Mouse (Mus musculus): Measurements from ENCODE around the gene Gpd1.
"Not testable (repeated sequence)": the region's sequence is repeated elsewhere in the genome, so short reads cannot be mapped to it uniquely, and the experiment has no call there.

Gene Gpd1

DNA sequence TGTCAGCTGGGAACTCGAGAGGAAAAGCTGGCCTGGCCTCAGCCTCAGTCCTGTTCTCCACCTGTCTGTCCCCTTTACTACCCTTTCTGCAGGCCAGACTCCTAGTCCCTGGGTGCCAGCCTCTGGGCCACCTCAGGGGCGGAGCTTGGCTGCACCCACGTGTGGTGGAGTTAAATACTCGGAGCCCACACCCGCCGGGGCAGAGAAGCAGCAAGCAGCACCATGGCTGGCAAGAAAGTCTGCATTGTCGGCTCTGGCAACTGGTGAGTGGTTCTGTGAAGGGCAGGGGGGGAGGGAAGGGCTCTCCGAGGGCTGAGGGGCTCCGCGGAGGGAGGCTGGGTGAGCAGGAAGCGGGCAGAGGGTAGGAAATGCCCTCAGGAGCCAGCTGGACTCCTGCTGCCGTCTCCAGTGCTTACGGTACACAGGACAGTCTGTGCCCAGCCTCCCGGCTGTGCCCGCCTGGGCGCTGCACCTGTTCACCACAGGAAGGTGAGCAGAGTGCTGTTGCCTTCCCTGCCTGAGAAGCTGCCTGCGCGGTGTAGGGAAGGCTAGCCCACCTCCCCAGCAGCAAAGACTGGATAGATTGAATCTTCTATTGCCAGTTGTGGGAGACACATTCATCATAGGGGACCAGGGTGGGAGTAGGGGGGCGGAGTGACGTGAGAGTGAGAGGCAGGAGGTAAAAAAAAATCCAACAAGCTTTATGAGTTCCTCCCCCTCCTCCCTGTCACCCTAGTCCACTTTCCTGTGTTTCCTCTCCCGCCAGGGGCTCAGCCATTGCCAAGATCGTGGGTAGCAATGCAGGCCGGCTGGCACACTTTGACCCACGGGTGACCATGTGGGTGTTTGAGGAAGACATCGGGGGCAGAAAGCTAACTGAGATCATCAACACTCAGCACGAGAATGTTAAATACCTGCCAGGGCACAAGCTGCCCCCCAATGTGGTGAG, at the start of gene Gpd1:
Gene Gpd1 (plus strand): TSS at position 130 of the 949 bp plus-strand sequence.
- peak; percentile 61 for DNase-seq

DNA sequence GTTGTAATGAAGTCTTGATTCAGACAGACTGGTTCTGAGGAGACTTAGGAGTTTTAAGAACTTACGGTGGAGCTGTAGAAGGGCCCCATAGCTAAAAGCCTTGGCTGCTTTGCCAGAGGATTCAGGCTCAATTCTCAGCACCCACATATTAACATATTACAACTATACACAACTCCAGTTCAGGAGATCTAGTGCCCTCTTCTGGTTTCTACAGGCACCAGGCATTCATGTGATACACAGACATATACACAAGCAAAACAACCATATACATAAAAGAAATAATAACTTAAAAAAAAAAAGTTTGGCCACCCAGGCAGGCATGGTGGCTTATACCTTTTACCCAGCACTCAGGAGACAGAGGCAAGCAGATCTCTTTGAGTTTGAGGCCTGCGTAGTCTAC, 49.8 kb upstream of the Gpd1 start:
- no peak for DNase-seq

DNA sequence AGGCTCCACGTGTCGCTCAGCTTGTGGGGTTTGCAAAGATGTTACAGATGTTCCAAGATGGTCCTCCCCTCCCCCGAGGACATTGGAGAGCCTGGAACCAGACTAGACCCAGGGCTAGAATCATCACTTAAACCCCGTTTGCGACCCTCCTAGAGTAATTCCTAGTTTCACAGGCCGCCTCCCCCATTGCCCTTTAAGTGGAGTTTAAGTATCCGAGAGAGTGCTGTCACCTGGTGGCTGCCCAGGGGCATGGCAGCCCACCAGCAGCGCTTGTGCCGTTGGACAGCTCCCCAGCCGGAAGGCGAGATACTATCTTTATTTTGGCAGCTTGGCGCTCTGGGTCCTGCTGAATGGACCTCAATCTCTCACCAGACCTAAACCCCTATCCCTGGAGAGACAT, 48.4 kb upstream of the Gpd1 start:
- peak; percentile 84 for DNase-seq

DNA sequence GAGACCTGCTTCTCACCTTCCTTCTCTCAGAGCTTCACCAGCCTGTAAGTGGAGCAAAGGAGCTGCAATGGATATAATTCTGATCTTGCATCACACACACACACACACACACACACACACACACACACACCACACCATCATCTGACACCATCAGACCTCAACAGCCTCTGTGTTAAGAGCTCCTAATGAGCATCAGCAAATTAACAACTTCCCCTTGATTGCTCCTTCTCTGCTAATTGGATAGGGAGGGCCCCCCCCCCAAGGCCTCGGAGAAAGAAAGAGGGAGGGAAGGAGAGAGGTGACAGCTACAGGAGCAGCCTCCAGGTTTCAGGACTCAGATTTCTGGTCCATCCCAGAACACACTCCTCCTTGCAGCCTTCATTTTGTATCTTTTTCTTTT, 47.9 kb upstream of the Gpd1 start:
- DNase-seq: no peak

DNA sequence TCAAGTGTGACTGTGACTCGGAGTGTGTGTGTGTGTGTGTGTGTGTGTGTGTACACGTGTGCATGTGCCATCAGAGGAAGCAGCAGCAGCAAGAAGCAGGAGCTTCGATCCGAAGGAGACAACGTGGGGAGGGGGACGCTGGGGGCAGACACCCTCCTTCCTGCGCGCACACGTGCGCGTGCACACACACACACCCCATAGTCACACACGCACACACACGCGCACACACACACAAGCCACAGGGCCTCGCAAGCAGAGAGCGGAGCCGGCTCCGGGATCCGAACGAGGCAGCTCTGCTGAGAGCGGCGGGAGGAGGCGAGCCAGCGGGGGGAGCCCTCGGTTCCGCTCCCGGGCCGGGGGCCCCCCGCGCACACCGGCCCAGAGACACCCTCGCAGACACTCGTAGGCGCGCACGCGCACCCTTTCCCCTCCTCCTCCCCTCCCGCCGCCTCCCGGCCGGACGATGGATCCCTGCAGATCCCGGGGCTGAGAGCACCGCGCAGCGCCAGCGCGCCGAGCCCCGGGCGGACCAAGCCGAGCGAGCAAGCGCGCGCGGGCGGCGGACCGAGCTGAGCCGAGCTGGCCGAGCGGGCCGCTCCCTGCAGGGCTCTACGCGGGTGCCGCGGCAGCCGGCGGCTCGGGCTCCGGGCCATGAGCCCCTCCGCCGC, 47.0 kb upstream of the Gpd1 start, which contains the start of gene Asic1:
Gene Asic1 (plus strand): TSS at position 215 of the 668 bp plus-strand sequence.
- peak; percentile 72 for DNase-seq

DNA sequence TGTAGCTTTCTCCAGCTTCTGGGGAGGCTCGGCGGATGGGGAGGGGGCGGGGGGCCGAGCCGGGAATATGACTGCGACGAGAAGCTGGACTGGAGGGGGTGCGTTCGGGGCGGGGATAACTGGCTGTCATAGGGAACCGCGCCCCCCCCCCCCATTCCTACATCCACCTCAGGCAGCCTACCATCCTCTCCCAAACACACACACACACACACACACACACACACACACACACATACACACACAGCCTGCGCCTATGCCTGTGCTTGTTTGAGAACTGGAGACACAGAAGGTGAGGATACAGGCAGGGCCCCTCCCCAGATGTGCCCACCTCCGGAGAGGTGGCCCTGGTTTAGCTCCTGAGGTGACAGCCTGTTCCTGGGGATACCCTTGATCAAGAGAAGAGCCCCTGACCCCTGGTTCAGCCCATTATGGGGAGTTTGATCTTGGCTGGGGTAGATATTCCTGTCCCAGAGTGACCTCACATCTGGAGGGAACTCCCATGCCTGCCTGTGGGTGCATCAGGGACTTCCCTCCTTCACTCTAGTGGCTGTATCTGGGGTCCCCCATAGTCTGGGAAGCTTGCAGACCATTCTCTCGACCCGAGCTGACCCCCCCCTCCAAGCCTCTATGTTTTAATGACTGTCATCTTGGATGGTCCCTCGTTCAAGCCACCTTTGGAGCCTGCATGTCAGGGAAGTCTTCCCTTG, 46.2 kb upstream of the Gpd1 start:
- no peak for DNase-seq

DNA sequence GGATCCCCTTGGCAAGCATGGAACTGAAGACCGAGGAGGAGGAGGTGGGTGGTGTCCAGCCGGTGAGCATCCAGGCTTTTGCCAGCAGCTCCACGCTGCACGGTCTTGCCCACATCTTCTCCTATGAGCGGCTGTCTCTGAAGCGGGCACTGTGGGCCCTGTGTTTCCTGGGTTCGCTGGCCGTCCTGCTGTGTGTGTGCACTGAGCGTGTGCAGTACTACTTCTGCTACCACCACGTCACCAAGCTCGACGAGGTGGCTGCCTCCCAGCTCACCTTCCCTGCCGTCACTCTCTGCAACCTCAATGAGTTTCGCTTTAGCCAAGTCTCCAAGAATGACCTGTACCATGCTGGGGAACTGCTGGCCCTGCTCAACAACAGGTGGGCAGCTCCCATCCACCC, 45.5 kb upstream of the Gpd1 start:
- no peak for DNase-seq

DNA sequence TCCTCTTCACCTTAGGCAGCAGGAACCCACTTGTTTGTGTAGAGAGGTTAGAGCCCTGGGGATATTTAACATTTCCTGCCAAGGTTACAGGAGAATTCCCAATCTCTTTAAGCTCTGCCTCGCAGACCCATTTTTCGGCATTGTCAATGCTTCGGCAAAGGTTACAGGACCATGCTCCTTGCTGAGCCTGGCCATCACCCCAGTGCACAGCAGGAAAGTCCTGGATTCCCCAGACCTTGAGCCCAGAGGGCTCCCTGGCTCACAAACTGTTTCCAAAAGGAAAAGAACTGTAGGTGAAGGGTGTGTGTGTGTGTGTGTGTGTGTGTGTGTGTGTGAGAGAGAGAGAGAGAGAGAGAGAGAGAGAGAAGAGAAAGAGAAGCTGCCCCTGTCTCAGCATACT, 42.4 kb upstream of the Gpd1 start:
- no peak for DNase-seq

DNA sequence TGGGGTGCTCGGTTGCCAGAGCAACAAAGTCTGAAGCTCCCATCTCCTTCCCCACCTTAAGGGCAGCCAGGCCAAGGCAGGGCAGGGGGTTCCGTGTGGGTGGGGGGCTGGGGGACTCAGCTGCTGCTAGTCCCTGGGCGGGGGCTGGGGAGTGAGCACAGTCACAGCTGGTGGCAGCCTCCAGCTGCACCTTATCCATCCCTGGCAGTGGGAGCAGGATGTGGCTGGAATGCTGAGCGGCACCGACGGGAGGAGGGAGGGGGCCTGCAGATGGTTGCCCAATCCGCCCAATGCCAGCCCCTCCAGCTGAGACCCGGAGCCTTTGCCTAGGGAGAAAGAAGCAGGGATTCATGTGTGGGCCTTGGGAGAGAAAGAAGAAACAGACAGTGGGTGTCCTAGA, 40.2 kb upstream of the Gpd1 start:
- no peak for DNase-seq

DNA sequence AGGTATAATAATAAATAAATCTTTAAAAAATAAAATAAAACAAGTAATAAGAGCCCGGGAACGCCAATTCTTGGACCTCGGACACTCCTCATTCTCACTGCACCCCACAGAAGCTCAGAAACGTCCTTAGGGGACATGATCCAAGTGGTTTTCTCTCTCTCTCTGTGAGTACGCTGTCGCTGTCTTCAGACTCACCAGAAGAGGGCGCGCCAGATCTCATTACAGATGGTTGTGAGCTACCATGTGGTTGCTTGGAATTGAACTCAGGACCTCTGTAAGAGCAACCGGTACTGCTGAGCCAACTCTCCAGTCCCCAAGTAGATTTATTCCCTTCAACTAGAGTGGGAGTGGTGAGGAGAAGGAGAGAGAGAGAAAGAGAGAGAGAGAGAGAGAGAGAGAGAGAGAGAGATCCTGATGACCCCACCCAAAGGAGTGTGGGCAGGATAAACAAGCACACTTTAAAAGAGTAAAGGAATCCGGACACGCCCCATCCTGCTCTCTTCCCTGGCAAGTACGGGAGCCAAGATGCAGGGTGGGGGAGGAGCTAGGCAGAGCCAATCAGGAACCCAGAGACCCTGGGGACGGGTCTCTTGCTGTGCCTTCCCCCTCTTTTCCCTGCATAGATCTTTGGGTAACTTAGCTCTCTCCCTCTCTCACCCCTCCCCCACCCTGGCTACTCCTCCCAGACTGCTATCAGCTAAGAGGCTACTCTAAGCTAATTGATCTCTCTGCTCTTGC, 39.1 kb upstream of the Gpd1 start:
- DNase-seq: peak; percentile 52

DNA sequence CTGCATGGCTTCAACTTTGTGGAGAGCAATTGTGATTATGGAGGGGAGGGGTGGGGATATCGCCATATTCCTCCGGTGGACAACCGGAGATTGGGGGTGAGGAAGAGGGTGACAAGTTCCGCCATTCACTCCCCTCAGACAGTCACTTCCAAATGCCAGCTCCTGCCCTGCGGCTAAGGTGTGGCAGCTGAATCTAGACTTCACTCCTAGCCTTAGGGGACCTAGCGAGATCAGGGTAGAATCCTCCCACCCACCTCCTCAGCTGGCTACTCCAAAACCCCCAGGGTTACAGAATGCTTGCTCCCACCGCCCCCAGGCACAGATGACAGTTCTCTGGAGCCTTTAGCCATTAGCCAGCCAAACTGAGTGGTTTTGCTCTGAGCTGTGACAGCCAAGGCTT, 38.3 kb upstream of the Gpd1 start:
- no peak for DNase-seq

DNA sequence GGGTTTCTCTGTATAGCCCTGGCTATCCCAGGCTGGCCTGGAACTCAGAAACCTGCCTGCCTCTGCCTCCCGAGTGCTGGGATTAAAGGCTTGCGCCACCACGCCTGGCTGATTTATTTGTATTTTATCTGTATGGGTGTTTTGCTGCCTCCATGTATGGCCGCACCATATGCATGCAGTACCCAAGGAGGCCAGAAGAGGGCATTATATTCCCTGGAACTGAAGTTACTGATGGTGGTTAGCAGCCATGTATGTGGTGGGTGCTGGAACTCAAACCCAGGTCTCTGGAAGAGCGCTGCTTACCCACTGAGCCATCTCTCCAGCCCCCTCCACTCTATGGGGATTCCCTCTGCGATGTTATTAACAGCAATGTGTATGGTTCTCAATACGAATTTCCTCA, 34.4 kb upstream of the Gpd1 start:
- no peak for DNase-seq

DNA sequence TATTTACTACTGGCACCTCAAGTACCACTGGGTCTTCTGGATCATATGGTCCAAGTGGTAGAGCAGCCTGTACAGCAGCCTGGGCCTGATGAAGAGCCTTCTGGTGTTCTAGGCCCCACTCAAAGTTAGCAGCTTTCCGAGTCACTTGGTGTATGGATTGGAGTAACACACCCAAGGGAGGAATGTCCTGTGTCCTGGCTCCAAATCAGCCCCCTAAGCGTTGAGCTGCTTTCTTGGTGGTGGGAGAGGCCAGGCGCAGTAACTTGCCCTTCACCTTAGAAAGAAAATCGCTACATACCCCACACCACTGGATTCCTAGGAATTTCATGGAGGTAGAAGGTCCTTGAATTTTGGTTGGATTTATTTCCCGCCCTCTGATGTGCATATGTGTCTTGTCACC, 33.2 kb upstream of the Gpd1 start:
- no peak for DNase-seq

DNA sequence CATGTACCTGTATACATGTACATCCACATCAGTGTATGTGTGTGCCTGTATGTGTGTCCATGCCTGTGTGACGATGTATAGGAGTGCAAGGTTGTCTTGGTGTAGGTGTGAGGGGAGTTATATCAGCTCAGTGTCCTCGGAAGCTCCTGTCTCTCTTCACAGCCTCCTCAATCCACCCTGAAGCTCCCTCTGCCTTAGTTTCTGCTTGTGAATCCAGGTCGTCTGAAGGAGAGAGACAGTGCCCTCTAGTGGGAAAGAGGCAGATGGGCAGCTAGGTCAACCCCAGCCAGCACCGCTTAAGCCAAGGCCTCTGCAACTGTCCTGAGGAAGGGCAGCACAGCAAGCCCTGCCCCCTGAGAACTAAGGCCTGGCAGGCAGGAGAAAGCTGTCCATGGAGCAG, 28.6 kb upstream of the Gpd1 start:
- DNase-seq: peak; percentile 78

DNA sequence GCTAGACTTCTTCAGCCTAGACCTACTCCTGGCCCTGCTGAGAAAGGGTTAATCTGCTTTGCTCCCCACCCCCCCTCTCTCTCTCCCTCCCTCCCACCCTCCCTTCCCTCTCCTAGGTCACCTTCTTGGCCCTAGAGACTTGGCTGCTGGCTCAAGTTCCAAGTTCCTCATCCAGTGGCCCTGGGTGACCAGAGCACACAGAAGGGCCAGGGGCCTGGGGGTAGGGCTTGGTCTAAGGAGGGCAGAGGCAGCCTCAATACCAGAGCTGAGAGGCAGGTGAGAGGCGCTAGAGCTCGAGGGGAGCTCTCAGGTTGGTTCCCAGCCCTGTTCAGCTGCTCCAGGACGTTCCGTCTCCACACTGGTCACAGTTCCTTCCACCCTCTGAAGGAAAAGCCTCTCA, 26.4 kb upstream of the Gpd1 start:
- no peak for DNase-seq

DNA sequence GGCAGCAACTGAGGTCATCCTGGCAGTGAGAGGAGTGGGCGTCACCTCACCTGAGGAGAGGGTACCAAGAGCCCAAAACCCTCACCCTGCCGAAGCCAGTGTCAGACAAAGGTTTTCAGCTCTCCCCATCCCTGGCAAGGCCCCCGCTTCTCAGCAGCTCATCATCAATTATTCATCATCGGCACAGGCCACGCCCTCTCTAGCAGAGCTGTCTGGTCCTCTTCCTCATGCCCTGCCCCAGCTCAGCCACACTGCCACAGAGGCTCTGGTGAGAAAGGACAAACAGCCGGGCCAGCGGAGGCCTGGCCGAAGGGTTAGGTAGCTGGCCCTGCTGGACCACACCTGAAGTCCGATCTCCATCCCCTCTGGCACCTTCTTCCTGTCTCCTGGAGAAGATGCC, 25.3 kb upstream of the Gpd1 start:
- no peak for DNase-seq

DNA sequence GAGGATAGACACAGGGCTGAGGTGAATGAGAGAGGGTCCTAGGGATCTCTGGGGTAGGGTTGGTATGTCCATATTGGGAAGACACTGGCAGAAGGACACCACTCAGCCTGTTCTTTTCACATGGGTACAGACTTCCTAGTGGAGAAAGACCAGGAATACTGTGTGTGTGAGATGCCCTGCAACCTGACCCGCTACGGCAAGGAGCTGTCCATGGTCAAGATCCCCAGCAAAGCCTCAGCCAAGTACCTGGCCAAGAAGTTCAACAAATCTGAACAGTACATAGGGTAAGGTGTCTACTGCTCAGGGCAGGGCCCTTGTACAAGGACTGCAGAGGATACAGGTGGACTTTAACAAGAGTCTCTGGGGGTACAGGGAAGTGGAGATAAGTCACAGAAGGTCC, 20.0 kb upstream of the Gpd1 start:
- DNase-seq: no peak

DNA sequence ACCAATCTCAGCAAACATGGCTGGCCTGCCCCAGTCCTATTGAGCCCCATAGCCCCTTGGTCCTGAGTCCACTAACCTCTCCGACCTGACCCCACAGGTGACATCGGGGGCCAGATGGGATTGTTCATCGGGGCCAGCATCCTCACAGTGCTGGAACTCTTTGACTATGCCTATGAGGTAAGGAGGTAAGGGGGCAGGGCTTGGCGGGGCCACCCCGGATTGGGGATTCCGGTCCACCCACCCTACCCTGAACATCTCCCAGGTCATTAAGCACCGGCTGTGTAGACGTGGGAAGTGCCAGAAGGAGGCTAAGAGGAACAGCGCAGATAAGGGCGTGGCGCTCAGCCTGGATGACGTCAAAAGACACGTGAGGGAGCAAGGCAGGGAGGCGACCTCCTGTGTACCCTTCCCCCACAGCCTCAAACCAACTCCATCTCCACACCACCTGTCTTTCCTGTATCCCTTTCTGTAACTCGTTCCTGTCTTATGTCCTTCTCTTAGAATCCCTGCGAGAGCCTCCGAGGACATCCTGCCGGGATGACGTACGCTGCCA, 18.7 kb upstream of the Gpd1 start:
- DNase-seq: no peak

DNA sequence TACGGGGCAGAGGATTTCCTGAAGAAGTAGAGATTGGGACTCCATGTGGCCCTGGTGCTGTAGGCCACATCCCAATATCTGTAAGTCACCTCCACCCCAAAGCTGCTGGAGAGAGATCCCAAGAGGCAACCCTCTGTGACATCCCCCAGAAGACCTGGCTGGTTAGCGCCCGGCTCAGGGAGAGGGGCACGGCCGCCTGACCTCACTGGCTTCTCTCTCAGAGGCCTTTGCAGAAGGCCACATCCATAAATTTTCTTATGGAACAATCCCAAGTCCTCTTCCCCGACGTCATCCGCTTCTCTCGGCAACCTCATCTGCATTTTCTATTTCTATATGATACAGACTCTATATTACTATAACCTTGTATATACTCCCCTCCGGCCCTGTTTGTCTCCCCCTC, 17.6 kb upstream of the Gpd1 start:
- DNase-seq: no peak

DNA sequence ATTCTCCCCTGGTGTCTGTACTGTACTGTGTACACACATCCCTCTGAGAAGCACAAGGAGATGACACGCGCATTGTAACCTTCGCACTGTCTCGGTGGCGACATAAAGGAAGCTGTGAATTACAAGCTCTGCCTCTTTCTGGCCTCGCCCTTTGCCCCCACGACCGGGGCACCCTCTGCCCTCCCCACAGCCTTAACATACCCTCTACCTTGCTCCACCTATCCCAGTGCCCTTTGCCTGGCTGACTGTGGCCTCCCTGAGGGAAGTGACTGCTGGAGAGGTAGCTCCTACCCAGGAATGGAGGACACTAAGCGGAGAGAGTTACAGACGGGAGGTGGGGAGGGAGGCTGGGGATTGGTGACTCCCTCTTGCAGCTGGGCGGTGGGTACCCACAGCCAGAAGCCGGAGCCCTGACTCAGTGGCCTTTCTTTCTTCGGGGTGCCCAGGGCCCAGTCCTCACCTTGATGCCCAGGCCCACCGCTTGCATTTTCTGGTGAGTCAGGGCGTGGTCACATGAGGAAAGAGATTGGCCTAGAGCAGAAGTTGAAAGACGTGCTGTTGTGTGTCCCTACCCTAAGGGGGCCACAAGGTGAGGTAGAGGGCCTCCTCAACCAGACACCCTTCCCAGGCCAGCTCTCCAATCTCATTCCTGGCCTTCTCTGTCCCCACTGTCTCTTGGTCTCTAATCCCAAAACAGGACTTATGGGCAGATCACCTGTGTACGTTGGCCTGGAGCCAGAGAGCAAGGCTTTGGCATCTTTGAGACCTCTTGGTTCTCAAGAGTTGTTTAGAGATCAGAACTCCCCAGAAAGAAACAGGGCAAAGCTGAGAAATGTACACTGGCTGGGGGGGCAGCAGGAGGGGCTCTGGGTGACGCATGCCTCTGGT, 16.9 kb upstream of the Gpd1 start:
- no peak for DNase-seq

DNA sequence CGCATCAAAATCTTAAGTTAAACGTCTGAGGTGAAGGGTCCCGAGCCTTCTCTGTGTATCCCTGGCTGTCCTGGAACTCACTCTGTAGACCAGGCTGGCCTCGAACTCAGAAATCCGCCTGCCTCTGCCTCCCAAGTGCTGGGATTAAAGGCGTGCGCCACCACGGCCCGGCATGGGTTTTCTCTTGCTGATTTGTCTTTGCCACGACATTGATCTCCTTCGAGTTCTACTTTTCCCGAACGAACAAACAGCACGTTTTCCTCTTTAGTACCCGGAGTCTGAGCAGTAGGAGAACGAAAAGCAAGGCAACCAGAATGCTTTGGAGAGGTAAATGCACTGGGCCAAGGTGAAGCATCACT, 15.7 kb upstream of the Gpd1 start:
- DNase-seq: not testable (repeated sequence)
